ENCODE assay signal across 23 mouse cellular contexts in the genomic region with DNA sequence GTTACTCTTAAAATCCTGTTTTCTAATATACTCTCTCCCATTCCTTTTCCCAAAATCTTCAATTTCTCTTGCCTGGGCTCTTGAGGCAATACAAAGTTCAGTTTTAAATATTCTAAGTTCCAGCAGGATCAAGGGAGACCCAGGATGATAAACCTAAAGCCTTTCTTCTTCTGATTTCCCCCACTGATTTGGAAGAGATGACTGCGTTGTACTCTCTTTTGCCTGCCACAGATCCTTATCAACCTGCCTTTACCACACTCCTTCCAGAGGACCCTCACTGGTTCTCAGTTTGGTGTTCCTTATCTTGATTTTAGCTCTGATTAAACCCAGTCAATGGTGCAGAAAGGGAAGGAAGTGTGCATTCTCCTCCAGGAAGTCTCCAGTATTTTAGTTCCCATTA.
"Had no signal": no experiment of that assay in that cellular context is flagged by ENCODE, and none has a peak within 500 bp of the region (broad histone marks: within the 10 kb centered on the region; RNA-seq: fewer than 3 reads in every experiment).

No protein-coding gene starts in this region.

- H3K9me3 ChIP-seq: heart, embryonic 10.5 days; heart, embryonic 12.5 days; limb, embryonic 10.5 days; limb, embryonic 12.5 days; liver, embryonic 13.5 days; liver, embryonic 15.5 days had no signal

- H3K4me3 ChIP-seq: heart, adult 2 months; heart, embryonic 10.5 days; heart, embryonic 12.5 days; layer of hippocampus, adult 2 months; left cerebral cortex, adult 2 months; limb, embryonic 10.5 days; limb, embryonic 12.5 days; liver, embryonic 13.5 days; liver, embryonic 15.5 days had no signal

- ATAC-seq: hindbrain, embryonic 16.5 days; inflammation-experienced regulatory T-cells, adult 6 months had no signal

- H3K36me3 ChIP-seq: heart, embryonic 10.5 days; heart, embryonic 12.5 days; limb, embryonic 10.5 days; limb, embryonic 12.5 days; liver, embryonic 13.5 days; liver, embryonic 15.5 days had no signal

- H3K4me1 ChIP-seq: heart, embryonic 10.5 days; heart, embryonic 12.5 days; limb, embryonic 10.5 days; limb, embryonic 12.5 days had no signal

- H3K27me3 ChIP-seq: heart, embryonic 12.5 days; limb, embryonic 12.5 days; liver, embryonic 13.5 days; liver, embryonic 15.5 days had no signal

- H3K27ac ChIP-seq: heart, adult 2 months; heart, embryonic 10.5 days; hindbrain, embryonic 14.5 days; layer of hippocampus, adult 2 months; left cerebral cortex, adult 2 months; limb, embryonic 10.5 days; limb, embryonic 12.5 days; liver, embryonic 13.5 days; liver, embryonic 15.5 days had no signal

- DNase-seq: gastrocnemius, postnatal 14 days; gastrocnemius, postnatal 36 days; heart, adult 11 months; heart, adult 2 months; heart, postnatal 10 days; heart, postnatal 4 days; kidney, adult 18-20 months; kidney, adult 8-10 months; kidney, postnatal 10 days; kidney, postnatal 25 days; kidney, postnatal 4 days; liver; liver, embryonic 13.5 days had no signal
